Mouse (Mus musculus): ENCODE measurements around the gene Gm4846.

DNA sequence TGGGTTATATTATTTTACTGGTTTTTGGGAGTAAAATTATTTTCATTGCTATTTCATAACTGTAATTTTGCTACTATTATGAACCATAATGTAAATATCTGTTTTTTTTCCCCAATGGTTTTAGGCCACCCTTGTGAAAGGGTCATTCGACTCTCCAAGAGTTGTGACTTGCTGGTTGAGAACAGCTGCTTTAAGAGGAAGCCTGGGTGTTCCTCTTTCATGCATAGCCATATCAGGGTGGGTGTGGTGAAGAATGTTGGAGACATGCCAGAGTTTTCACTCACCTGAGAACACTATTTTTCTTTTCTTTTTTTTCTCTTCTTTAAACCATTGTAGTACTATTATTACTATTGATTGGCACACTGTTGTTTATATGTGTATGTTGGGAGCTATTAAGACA is 19.2 kb upstream of the Gm4846 start:
- no peak for TF ChIP-seq POLR2A (IDR thresholded peaks at IDR 0.05; ENCODE audit: low read depth, low read length)
- TF ChIP-seq CTCF (IDR thresholded peaks at IDR 0.05; ENCODE audit: extremely low read depth, insufficient read depth, insufficient read length, insufficient replicate concordance): no peak
